8 mouse cellular contexts compared by ENCODE assay signal in the genomic region with DNA sequence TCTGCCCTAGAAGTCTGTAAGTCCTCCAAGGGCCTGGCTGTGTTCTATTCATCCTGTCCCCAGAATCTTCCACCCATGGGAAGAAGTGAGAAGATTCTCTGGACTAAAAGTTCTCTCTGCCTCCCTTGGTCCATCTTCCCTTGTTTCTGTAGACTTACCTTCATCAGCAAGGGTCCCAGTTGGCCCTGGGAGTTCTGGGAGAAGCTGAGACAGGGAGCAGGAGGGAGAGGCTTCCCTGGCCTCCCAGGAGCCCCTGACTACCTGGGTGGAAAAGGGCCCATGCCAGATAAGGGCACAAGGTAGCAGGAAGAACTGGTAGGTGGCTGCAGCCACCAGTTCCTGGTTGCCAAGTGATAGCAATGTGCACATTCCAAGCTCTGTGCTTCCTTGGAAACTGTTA. TPM values are rescaled to one million over a fixed set of nuclear protein-coding genes. Genes with fewer than 3 reads are reported as not detected.
DNase-seq lines count a peak whose midpoint lies in the region; ATAC-seq lines count a peak whose summit lies in the region.

A gene (minus strand): TSS at position 342 of the 400 bp plus-strand sequence.

- H3K9me3 ChIP-seq in forebrain, embryonic 10.5 days: no peaks in the 10 kb centered on the region
- H3K9me3 ChIP-seq in limb, embryonic 11.5 days (ENCODE audit: control insufficient read depth, low read length): no peaks in the 10 kb centered on the region
- no peaks in the 10 kb centered on the region for H3K9me3 ChIP-seq in neural tube, embryonic 15.5 days (replicated peaks)

- H3K27ac ChIP-seq in forebrain, embryonic 10.5 days: no peak within 1 kb of the TSS
- no peak within 1 kb of the TSS for H3K27ac ChIP-seq in limb, embryonic 11.5 days (replicated peaks; ENCODE audit: low read depth, low read length)
- no peak within 1 kb of the TSS for H3K27ac ChIP-seq in neural tube, embryonic 15.5 days (replicated peaks)

- intact Hi-C loops in heart, postnatal 14 days (cut with DNase I): loop anchor here (5.0 kb wide), 1 partner anchor 247 kb away; no protein-coding TSS in a partner anchor

- H3K9ac ChIP-seq in limb, embryonic 11.5 days (ENCODE audit: low read length): no peak within 1 kb of the TSS
- no peak within 1 kb of the TSS for H3K9ac ChIP-seq in neural tube, embryonic 15.5 days (replicated peaks)

- no peak for ATAC-seq in limb, embryonic 11.5 days (ENCODE audit: insufficient number of reproducible peaks, low FRiP score, low TSS enrichment, low read depth)
- no peak for ATAC-seq in neural tube, embryonic 15.5 days (ENCODE audit: low FRiP score)
- ATAC-seq in frontal cortex, adult (ENCODE audit: low TSS enrichment): no peak

- H3K36me3 ChIP-seq in forebrain, embryonic 10.5 days (replicated peaks): no peaks in the 10 kb centered on the region
- no peaks in the 10 kb centered on the region for H3K36me3 ChIP-seq in limb, embryonic 11.5 days (ENCODE audit: control insufficient read depth, insufficient read depth, low read length)
- H3K36me3 ChIP-seq in neural tube, embryonic 15.5 days: no peaks in the 10 kb centered on the region; the same call in 1 of the 2 replicates

- no peak for DNase-seq in thymus, postnatal 0 days (ENCODE audit: low spot score)
- no peak for DNase-seq in thymus, postnatal 10 days (ENCODE audit: low spot score in 2 of 2)
- DNase-seq in forebrain, embryonic 10.5 days (ENCODE audit: extremely low spot score, low spot score): no peak
- DNase-seq in heart, postnatal 14 days: no peak
- no peak for DNase-seq in limb, embryonic 11.5 days (ENCODE audit: low spot score)
- no peak for DNase-seq in testis, postnatal 10 days (ENCODE audit: low spot score)

- H3K27me3 ChIP-seq in forebrain, embryonic 10.5 days (ENCODE audit: poor library complexity, severe bottlenecking): peaks cover 46% of the 10 kb centered on the region
- no peaks in the 10 kb centered on the region for H3K27me3 ChIP-seq in limb, embryonic 11.5 days (ENCODE audit: control insufficient read depth, insufficient read depth, low read length)
- no peaks in the 10 kb centered on the region for H3K27me3 ChIP-seq in neural tube, embryonic 15.5 days (replicated peaks)

- no peak within 1 kb of the TSS for H3K4me3 ChIP-seq in forebrain, embryonic 10.5 days
- H3K4me3 ChIP-seq in limb, embryonic 11.5 days (ENCODE audit: low read depth, low read length): no peak within 1 kb of the TSS
- H3K4me3 ChIP-seq in neural tube, embryonic 15.5 days (replicated peaks): no peak within 1 kb of the TSS

- no peak within 1 kb of the TSS for H3K4me2 ChIP-seq in limb, embryonic 11.5 days (ENCODE audit: low read depth, severe bottlenecking)
- no peak within 1 kb of the TSS for H3K4me2 ChIP-seq in neural tube, embryonic 15.5 days

- peaks cover 38% of the 10 kb centered on the region for H3K4me1 ChIP-seq in forebrain, embryonic 10.5 days
- H3K4me1 ChIP-seq in limb, embryonic 11.5 days (ENCODE audit: control insufficient read depth, insufficient read depth, low read length): peaks cover 5% of the 10 kb centered on the region; the same call in 1 of the 2 replicates
- H3K4me1 ChIP-seq in neural tube, embryonic 15.5 days: peaks cover 32% of the 10 kb centered on the region

RNA-seq across cellular contexts. Expression of the gene that starts here (rescaled TPM):
- polyA plus RNA-seq in thymus, postnatal 0 days (2015; fragmentation: Nextera tagmentation; extraction: Ambion mirVana): 52.1 and 55.7 TPM in 2 replicates
- polyA plus RNA-seq in forebrain, embryonic 10.5 days (2016; fragmentation: Nextera tagmentation; extraction: Ambion mirVana): 54.4 and 56.5 TPM in 2 replicates
- 10 to 100 TPM; 25.7 to 26.3 TPM for total RNA-seq in heart, postnatal 14 days (2021)
- 52.8 and 54.1 TPM in 2 replicates for polyA plus RNA-seq in limb, embryonic 11.5 days (2014; fragmentation: Nextera tagmentation; extraction: Ambion mirVana)
- 58.3 and 60.5 TPM in 2 replicates for polyA plus RNA-seq in neural tube, embryonic 15.5 days (2015; fragmentation: Nextera tagmentation; extraction: Ambion mirVana)
